Mouse (Mus musculus): ENCODE results near the gene Cnfn.
"Not testable (repeated sequence)": the region's sequence is repeated elsewhere in the genome, so short reads cannot be mapped to it uniquely, and the experiment has no call there.

DNA sequence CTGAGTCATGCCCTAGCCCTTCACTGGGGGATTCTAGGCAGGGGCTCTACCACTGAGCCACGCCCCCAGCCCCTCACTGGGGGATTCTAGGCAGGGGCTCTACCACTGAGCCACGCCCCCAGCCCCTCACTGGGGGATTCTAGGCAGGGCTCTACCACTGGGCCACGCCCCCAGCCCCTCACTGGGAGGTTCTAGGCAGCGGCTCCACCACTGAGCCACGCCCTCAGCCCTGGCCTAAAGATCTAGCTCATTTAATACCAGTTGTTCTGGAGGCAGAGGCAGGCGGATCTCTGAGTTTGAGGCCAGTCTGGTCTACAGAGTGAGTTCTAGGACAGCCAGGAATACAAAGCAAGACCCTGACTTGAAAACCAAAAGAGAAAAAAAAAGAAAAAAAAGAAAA lies 44.1 kb downstream of the Cnfn start:
- not testable (repeated sequence) for TF ChIP-seq GATA1, TAL1 (IDR thresholded peaks at IDR 0.05; ENCODE audit: low read length)
